Mouse (Mus musculus): Measurements from ENCODE around the gene Tmem190. TPM values are rescaled to one million over a fixed set of nuclear protein-coding genes. Genes with fewer than 3 reads are reported as not detected.

Tmem190 gene
- not detected in 2 replicates for polyA plus RNA-seq (2012; ENCODE audit: insufficient read depth, insufficient read length, missing spikeins)

DNA sequence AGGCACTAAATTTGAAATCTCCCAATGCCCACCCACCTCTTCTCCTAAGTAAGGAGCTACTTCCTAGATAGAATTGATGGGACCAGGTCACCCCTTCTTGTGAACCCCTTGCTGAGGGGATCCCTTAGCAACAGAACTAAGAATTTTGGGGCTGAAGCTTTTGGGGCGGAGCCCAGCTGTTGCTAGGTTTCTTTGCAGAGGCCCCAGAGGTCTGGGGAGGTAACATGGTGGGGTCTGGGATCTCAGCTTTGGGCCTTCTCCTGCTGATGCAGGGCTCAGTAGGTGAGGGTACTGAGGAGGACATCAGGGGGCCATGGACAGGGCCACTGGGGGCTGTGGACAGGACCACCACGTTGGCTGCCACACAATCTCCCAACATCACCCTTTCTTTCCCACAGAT is at the start of gene Tmem190, which contains the start of gene Il11:
Gene Tmem190, plus strand, starts transcription at position 179 of the 400 bp plus-strand sequence.
Gene Il11, minus strand, starts transcription at position 101 of the 400 bp plus-strand sequence.
- no peaks in the 10 kb centered on the region for H3K4me1 ChIP-seq (ENCODE audit: control insufficient read depth, insufficient read depth, insufficient read length, low read length)
- no peak within 1 kb of the TSS for H3K4me3 ChIP-seq (ENCODE audit: insufficient read depth, low read depth, low read length)
- no peak within 1 kb of the TSS for H3K27ac ChIP-seq (replicated peaks; ENCODE audit: low read depth, low read length)

- peaks cover 7% of the 10 kb centered on the region for H3K4me1 ChIP-seq (ENCODE audit: control insufficient read depth, insufficient read depth, insufficient read length, low read length)
- H3K4me3 ChIP-seq (ENCODE audit: insufficient read depth, low read depth, low read length) = no peak overlapping the region
- peak overlapping the region; percentile 35 for H3K27ac ChIP-seq (replicated peaks; ENCODE audit: low read depth, low read length)
Observed at GRCm38 (mm10) chr7:4732968-4733392, 49.8 kb upstream of the Tmem190 start.

DNA sequence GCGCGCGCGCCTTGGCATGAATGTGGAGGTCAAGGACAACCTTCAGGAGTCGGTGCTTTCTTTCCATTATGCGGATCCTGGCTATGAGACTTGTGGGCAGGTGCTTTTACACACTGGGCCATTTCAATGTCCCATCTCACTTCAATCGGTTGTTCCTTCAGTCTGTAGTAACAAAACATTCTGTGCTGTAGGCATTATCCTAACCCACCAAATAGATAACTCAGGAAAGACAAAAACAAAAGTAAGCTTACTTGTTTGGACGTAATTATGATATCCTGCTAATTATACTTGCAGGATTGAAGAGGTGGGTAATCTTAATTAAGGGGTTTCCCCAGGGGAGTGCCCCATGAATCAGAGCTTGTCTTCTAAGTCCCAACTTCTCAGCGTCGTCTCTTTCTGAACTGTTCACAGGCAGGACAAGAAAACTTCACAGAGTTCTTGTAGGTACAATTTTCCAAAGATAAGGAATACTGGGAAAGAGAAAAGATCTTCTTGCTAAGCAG is 43.6 kb upstream of the Tmem190 start:
- Histone ChIP-seq H3K4me1 (ENCODE audit: control insufficient read depth, insufficient read depth, insufficient read length, low read length) (peaks cover 2% of the 10 kb centered on the region), H3K4me3 (ENCODE audit: insufficient read depth, low read depth, low read length) (peak overlapping the region; percentile 45), H3K27ac (replicated peaks; ENCODE audit: low read depth, low read length) (peak overlapping the region; percentile 41)

GRCm38 (mm10) chr7:4739544-4740275 is 43.0 kb upstream of the Tmem190 start, which contains the start of gene Kmt5c:
TSS of gene Kmt5c (plus strand) at chr7:4740115.
- H3K27ac ChIP-seq (replicated peaks; ENCODE audit: low read depth, low read length) = peak within 1 kb of the TSS; percentile 82
- H3K4me1 ChIP-seq (ENCODE audit: control insufficient read depth, insufficient read depth, insufficient read length, low read length) = peaks cover 2% of the 10 kb centered on the region
- H3K4me3 ChIP-seq (ENCODE audit: insufficient read depth, low read depth, low read length) = peak within 1 kb of the TSS; percentile 79

- Histone ChIP-seq H3K27ac (replicated peaks; ENCODE audit: low read depth, low read length) (peak overlapping the region; percentile 82), H3K4me1 (ENCODE audit: control insufficient read depth, insufficient read depth, insufficient read length, low read length) (peaks cover 2% of the 10 kb centered on the region), H3K4me3 (ENCODE audit: insufficient read depth, low read depth, low read length) (peak overlapping the region; percentile 79)
Observed at GRCm38 (mm10) chr7:4740309-4740727, 42.4 kb upstream of the Tmem190 start.

DNA sequence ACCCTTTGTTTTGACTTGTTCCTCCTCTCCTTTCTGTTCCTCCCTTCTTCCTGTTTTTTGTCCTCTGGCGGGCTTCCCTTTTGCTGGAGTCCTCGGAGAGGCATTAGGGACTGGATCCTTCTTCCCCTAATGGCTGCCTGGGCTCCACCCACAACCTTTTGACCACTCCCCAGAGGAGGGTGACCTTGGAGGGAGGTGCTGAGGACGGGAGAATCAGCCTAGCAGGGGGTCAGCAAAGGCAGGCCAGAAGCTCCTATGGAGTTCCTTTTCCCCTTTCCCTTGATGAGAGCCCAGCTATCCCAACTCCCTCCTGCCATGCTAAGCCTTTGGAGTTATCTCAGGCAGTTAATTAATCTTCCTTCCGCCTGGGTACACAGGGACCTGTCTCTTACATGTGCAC is 41.6 kb upstream of the Tmem190 start:
- Histone ChIP-seq H3K4me3 (ENCODE audit: insufficient read depth, low read depth, low read length) (peak overlapping the region; percentile 79), H3K27ac (replicated peaks; ENCODE audit: low read depth, low read length) (peak overlapping the region; percentile 82), H3K4me1 (ENCODE audit: control insufficient read depth, insufficient read depth, insufficient read length, low read length) (peaks cover 2% of the 10 kb centered on the region; the same call in 1 of the 2 replicates)

DNA sequence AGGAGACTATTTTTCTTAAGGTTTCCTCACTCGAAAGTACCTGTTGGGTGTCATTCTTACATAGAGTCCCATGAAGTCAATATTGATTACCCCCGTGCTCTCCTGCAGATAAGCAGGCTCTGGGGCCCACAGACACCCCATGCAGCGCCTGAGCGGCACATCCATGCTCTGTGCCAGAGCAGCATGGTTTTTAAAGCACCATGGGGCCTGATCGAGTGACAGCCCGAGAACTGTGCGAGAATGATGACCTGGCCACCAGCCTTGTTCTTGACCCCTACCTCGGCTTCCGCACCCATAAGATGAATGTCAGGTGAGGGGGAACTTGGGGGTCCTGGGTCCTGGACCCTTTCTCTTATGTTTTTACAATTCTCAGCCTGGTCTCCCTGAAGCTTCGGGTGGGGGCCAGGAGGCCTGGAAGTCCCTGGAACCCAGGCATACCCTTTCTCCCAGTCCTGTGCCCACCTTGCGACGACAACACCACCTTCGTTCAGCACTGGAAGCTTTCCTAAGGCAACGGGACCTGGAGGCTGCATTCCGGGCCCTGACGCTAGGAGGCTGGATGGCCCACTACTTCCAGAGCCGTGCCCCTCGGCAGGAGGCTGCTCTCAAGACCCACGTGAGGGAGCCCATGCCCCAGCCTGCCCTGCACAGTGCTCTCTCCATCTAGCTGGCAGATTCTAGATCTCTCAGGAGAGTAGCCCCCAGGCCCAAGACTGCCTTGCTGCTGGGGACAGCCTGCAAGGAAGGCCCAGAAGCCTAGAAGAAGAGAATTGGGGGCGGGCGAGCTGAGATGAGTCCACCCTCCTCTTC is 40.9 kb upstream of the Tmem190 start:
- Histone ChIP-seq H3K4me3 (ENCODE audit: insufficient read depth, low read depth, low read length) (peak overlapping the region; percentile 79), H3K27ac (replicated peaks; ENCODE audit: low read depth, low read length) (peak overlapping the region; percentile 82), H3K4me1 (ENCODE audit: control insufficient read depth, insufficient read depth, insufficient read length, low read length) (peaks cover 2% of the 10 kb centered on the region; the same call in 1 of the 2 replicates)

- Histone ChIP-seq H3K27ac (replicated peaks; ENCODE audit: low read depth, low read length) (no peak overlapping the region), H3K4me1 (ENCODE audit: control insufficient read depth, insufficient read depth, insufficient read length, low read length) (peaks cover 2% of the 10 kb centered on the region; the same call in 1 of the 2 replicates), H3K4me3 (ENCODE audit: insufficient read depth, low read depth, low read length) (no peak overlapping the region)
Observed at GRCm38 (mm10) chr7:4742482-4742819, 40.3 kb upstream of the Tmem190 start.

DNA sequence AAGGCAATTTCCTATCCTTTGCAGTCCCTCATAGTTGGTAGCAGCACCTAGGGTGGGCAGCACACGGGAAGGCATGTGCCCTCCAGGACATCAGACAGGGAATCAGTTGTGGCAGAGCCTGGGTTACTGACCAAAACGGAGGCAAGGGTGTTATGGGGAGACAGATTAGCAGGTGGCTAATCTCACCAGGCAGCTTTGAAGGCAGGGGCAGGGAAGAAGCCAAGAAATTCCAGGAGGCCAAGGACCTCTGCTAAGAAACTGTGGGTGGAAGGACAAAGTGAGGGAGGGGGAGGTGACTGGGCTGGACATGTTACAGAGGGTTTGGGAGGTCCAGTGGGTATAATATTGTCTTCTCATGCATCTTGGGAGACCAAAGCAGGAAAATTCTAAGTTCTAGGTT is 39.4 kb upstream of the Tmem190 start:
- Histone ChIP-seq H3K4me1 (ENCODE audit: control insufficient read depth, insufficient read depth, insufficient read length, low read length) (peaks cover 2% of the 10 kb centered on the region; the same call in 1 of the 2 replicates), H3K4me3 (ENCODE audit: insufficient read depth, low read depth, low read length) (no peak overlapping the region), H3K27ac (replicated peaks; ENCODE audit: low read depth, low read length) (no peak overlapping the region)

- Histone ChIP-seq H3K4me3 (ENCODE audit: insufficient read depth, low read depth, low read length) (no peak overlapping the region), H3K27ac (replicated peaks; ENCODE audit: low read depth, low read length) (no peak overlapping the region), H3K4me1 (ENCODE audit: control insufficient read depth, insufficient read depth, insufficient read length, low read length) (no peaks in the 10 kb centered on the region; the same call in 1 of the 2 replicates)
Observed at GRCm38 (mm10) chr7:4744886-4745285, 37.9 kb upstream of the Tmem190 start.

DNA sequence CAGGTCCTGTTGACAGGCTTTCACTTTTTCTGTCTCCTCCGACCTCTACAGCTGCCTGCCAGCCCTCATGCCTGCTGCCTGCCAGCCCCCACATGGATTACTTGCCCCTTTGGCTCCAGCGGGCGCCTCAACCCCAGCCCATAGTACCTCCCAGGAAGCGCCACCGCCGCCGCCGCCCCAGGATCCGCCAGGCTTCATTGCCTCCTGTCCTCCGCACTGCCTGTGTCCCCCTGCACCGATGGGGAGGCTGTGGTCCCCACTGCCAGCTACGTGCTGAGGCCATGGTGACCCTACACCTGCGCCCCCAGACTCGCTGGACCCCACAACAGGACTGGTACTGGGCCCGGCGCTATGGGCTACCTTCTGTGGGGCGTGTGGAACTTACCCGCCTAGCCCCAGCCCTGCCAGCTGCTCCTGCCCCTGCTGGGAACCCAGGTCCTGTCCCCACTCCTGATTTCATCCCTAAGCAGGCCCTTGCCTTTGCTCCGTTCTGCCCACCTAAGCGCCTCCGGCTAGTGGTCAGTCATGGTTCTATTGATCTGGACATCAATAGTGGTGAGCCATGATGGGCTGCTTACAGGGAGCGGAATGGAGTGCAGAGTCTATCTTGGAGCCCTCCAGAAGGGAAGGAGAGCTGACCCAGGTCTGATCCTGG is 36.3 kb upstream of the Tmem190 start:
- no peak overlapping the region for H3K4me3 ChIP-seq (ENCODE audit: insufficient read depth, low read depth, low read length)
- no peaks in the 10 kb centered on the region; the same call in 1 of the 2 replicates for H3K4me1 ChIP-seq (ENCODE audit: control insufficient read depth, insufficient read depth, insufficient read length, low read length)

GRCm38 (mm10) chr7:4747156-4747899 is 35.4 kb upstream of the Tmem190 start:
- Histone ChIP-seq H3K4me1 (ENCODE audit: control insufficient read depth, insufficient read depth, insufficient read length, low read length) (peaks cover 6% of the 10 kb centered on the region; the same call in 1 of the 2 replicates), H3K4me3 (ENCODE audit: insufficient read depth, low read depth, low read length) (no peak overlapping the region), H3K27ac (replicated peaks; ENCODE audit: low read depth, low read length) (no peak overlapping the region)

More for the DNA sequence above, 36.3 kb upstream of the Tmem190 start:
- H3K27ac ChIP-seq (replicated peaks; ENCODE audit: low read depth, low read length) = no peak overlapping the region

DNA sequence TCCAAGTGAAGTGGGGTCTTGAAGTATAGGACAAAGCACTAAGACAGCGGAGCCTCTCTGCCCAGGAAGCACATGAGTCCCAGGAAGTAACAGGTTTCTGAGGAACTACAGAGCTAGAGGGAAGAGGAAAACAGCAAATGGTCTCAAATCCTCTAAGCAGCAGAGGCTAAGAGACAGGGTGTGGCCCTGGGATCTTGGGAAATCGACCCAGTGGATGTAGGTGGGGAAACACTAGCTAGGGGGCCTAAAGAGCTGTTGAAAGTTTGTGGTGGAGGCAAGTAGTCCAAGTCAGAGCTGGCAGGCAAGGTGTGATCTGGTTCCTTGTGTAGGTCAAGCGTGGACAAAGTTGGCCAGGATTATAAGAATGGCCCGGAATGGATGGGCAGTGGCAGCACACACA is 34.4 kb upstream of the Tmem190 start:
- H3K4me1 ChIP-seq (ENCODE audit: control insufficient read depth, insufficient read depth, insufficient read length, low read length) = peaks cover 6% of the 10 kb centered on the region; the same call in 1 of the 2 replicates

GRCm38 (mm10) chr7:4749169-4749568 is 33.6 kb upstream of the Tmem190 start:
- Histone ChIP-seq H3K4me3 (ENCODE audit: insufficient read depth, low read depth, low read length) (no peak overlapping the region), H3K27ac (replicated peaks; ENCODE audit: low read depth, low read length) (no peak overlapping the region), H3K4me1 (ENCODE audit: control insufficient read depth, insufficient read depth, insufficient read length, low read length) (peaks cover 6% of the 10 kb centered on the region; the same call in 1 of the 2 replicates)

More for the DNA sequence above, 34.4 kb upstream of the Tmem190 start:
- H3K27ac ChIP-seq (replicated peaks; ENCODE audit: low read depth, low read length) = no peak overlapping the region
- H3K4me3 ChIP-seq (ENCODE audit: insufficient read depth, low read depth, low read length) = no peak overlapping the region

All from brown adipose tissue, adult 24 weeks (tissue).